In genomic region chr3:87886416-87886815, GRCm38 (mm10) we compare ENCODE assay signal across 8 mouse cellular contexts. TPM values are rescaled to one million over a fixed set of nuclear protein-coding genes. Genes with fewer than 3 reads are reported as not detected.
A peak's percentile ranks its signal among the peaks of the same experiment; 100 is the strongest.
DNase-seq lines count a peak whose midpoint lies in the region; ATAC-seq and TF ChIP-seq lines count a peak whose summit lies in the region.

No protein-coding gene starts in this region.

- peaks cover 4% of the 10 kb centered on the region; the same call in 1 of the 2 replicates for H3K36me3 ChIP-seq in heart, embryonic 10.5 days
- peaks cover 15% of the 10 kb centered on the region for H3K36me3 ChIP-seq in heart, adult 2 months (ENCODE audit: control insufficient read depth, insufficient read depth, low read length)
- H3K36me3 ChIP-seq in C2C12 (ENCODE audit: control insufficient read depth, insufficient read depth) = peaks cover 2% of the 10 kb centered on the region
- H3K36me3 ChIP-seq in forebrain, embryonic 12.5 days (replicated peaks) = peaks cover 8% of the 10 kb centered on the region; the same call in 1 of the 2 replicates
- H3K36me3 ChIP-seq in liver, embryonic 13.5 days = peaks cover 8% of the 10 kb centered on the region

- H3K79me2 ChIP-seq in heart, adult 2 months (replicated peaks; ENCODE audit: control insufficient read depth, insufficient read depth, low read length) = peaks cover 7% of the 10 kb centered on the region
- peaks cover 38% of the 10 kb centered on the region for H3K79me2 ChIP-seq in C2C12 (ENCODE audit: control insufficient read depth, insufficient read depth)

- H3K27me3 ChIP-seq in heart, embryonic 10.5 days (ENCODE audit: insufficient read depth, poor library complexity, severe bottlenecking) = no peaks in the 10 kb centered on the region
- H3K27me3 ChIP-seq in heart, adult 2 months (ENCODE audit: control insufficient read depth, insufficient read depth, low read length) = no peaks in the 10 kb centered on the region
- no peaks in the 10 kb centered on the region for H3K27me3 ChIP-seq in C2C12 (ENCODE audit: control insufficient read depth, insufficient read depth, insufficient read length)
- no peaks in the 10 kb centered on the region for H3K27me3 ChIP-seq in forebrain, embryonic 12.5 days
- no peaks in the 10 kb centered on the region for H3K27me3 ChIP-seq in liver, embryonic 13.5 days

- no peak for TF ChIP-seq EP300 in heart, adult 2 months (IDR thresholded peaks at IDR 0.05; ENCODE audit: insufficient read depth, low read depth, low read length)

- peak overlapping the region; percentile 98 for H3K27ac ChIP-seq in heart, embryonic 10.5 days
- H3K27ac ChIP-seq in heart, adult 2 months = no peak overlapping the region
- H3K27ac ChIP-seq in forebrain, embryonic 12.5 days = no peak overlapping the region
- H3K27ac ChIP-seq in liver, embryonic 13.5 days = peak overlapping the region; percentile 90

- ATAC-seq in forebrain, embryonic 12.5 days (ENCODE audit: low FRiP score) = no peak
- no peak for ATAC-seq in liver, embryonic 13.5 days (ENCODE audit: low read depth)

- intact Hi-C loops in heart, adult 2 months (cut with DNase I) = loop anchor here (1.0 to 2.0 kb wide), 2 partner anchors 32 to 44 kb away; partner anchors contain the start of genes Isg20l2, Mrpl24 and Rrnad1

- 85% methylated on average over 6 of the region's 6 CpGs for WGBS in heart, embryonic 10.5 days
- 83% methylated on average over 6 of the region's 6 CpGs for WGBS in heart, adult 2 months
- WGBS in forebrain, embryonic 12.5 days = 85% methylated on average over 6 of the region's 6 CpGs
- WGBS in liver, embryonic 13.5 days (ENCODE audit: insufficient replicate concordance) = 82% methylated on average over 6 of the region's 6 CpGs

- TF ChIP-seq CTCF in heart, adult 2 months (IDR thresholded peaks at IDR 0.05) = no peak
- TF ChIP-seq CTCF in C2C12 (IDR thresholded peaks at IDR 0.05; ENCODE audit: control insufficient read depth, insufficient read depth, insufficient read length) = no peak

- H3K4me2 ChIP-seq in forebrain, embryonic 12.5 days = peak overlapping the region; percentile 47; the same call in 1 of the 2 replicates
- H3K4me2 ChIP-seq in liver, embryonic 13.5 days = peak overlapping the region; percentile 80

- peaks cover 27% of the 10 kb centered on the region for H3K4me1 ChIP-seq in heart, embryonic 10.5 days
- H3K4me1 ChIP-seq in heart, adult 2 months (ENCODE audit: control insufficient read depth, insufficient read depth, low read length) = peaks cover 8% of the 10 kb centered on the region
- H3K4me1 ChIP-seq in forebrain, embryonic 12.5 days = peaks cover 21% of the 10 kb centered on the region
- H3K4me1 ChIP-seq in liver, embryonic 13.5 days (replicated peaks) = peaks cover 29% of the 10 kb centered on the region

- peaks cover 27% of the 10 kb centered on the region for H3K79me3 ChIP-seq in C2C12 (ENCODE audit: low read depth)

- TF ChIP-seq POLR2A in heart, adult 2 months (IDR thresholded peaks at IDR 0.05; ENCODE audit: insufficient read depth, low read depth, low read length) = no peak

- DNase-seq in heart, embryonic 10.5 days (ENCODE audit: low spot score) = no peak
- no peak for DNase-seq in heart, adult 2 months
- no peak for DNase-seq in liver, embryonic 13.5 days
- no peak for DNase-seq in left cerebral cortex, adult 8-10 months (ENCODE audit: low spot score in 2 of 2)
- DNase-seq in retina, embryonic 14.5 days (ENCODE audit: low spot score) = no peak
- no peak for DNase-seq in right cerebral cortex, postnatal 14 days

- no peak overlapping the region for H3ac ChIP-seq in C2C12 (ENCODE audit: control insufficient read depth, insufficient read length, low read depth)

- no peak overlapping the region for H3K9ac ChIP-seq in heart, adult 2 months (ENCODE audit: low read depth, low read length)
- H3K9ac ChIP-seq in forebrain, embryonic 12.5 days = no peak overlapping the region
- H3K9ac ChIP-seq in liver, embryonic 13.5 days = peak overlapping the region; percentile 44; the same call in 1 of the 2 replicates

- H3K4me3 ChIP-seq in heart, embryonic 10.5 days = peak overlapping the region; percentile 88; the same call in 1 of the 2 replicates
- no peak overlapping the region for H3K4me3 ChIP-seq in heart, adult 2 months
- peak overlapping the region; percentile 25 for H3K4me3 ChIP-seq in C2C12 (ENCODE audit: insufficient read depth, poor library complexity, severe bottlenecking)
- peak overlapping the region; percentile 99 for H3K4me3 ChIP-seq in forebrain, embryonic 12.5 days (replicated peaks)
- peak overlapping the region; percentile 97 for H3K4me3 ChIP-seq in liver, embryonic 13.5 days (replicated peaks)

- H3K9me3 ChIP-seq in heart, embryonic 10.5 days = no peaks in the 10 kb centered on the region
- H3K9me3 ChIP-seq in forebrain, embryonic 12.5 days = no peaks in the 10 kb centered on the region
- H3K9me3 ChIP-seq in liver, embryonic 13.5 days (replicated peaks) = 0 out of 2 replicates have a peak, but pooled peaks cover 3% of the 10 kb centered on the region

TF ChIP-seq in C2C12, 6 proteins besides CTCF, POLR2A, EP300 and RAD21:
- TF ChIP-seq FOSL1 (IDR thresholded peaks at IDR 0.05; ENCODE audit: insufficient read depth, low read length, poor library complexity, severe bottlenecking) = no peak
- TF ChIP-seq MYOD1 (IDR thresholded peaks at IDR 0.05; ENCODE audit: control insufficient read depth, insufficient read length, low read depth) = no peak
- TF ChIP-seq CEBPB (IDR thresholded peaks at IDR 0.05; ENCODE audit: low read depth) = no peak
- TF ChIP-seq USF1 (IDR thresholded peaks at IDR 0.05; ENCODE audit: low read depth) = no peak

RNA-seq across cellular contexts. Expression of gene Prcc, which starts 1.0 kb away (rescaled TPM):
- 11.8 and 13.6 TPM in 2 replicates for polyA plus RNA-seq in heart, embryonic 10.5 days (2016; fragmentation: Nextera tagmentation; extraction: Ambion mirVana)
- 10 to 100 TPM; 46.7 to 50.7 TPM for total RNA-seq in heart, adult 2 months (2021)
- polyA plus RNA-seq in heart, adult 2 months (2012; rRNA removed) = 27.6 and 35.9 TPM in 2 replicates
- polyA plus RNA-seq in C2C12 (2012; fragmentation: generic; extraction: Trizol) = 44.3 TPM
- polyA plus RNA-seq in forebrain, embryonic 12.5 days (2016; fragmentation: Nextera tagmentation; extraction: Ambion mirVana) = 15.8 and 15.9 TPM in 2 replicates
- 7.9 and 9.2 TPM in 2 replicates for polyA plus RNA-seq in liver, embryonic 13.5 days (2015; fragmentation: Nextera tagmentation; extraction: Ambion mirVana)
- 10 to 100 TPM; 57.8 to 60.1 (median 58.8) TPM for total RNA-seq in left cerebral cortex, adult 8-10 months (2022)

RNA-seq across cellular contexts. Expression of gene Hdgf, which starts 19.7 kb away (rescaled TPM):
- polyA plus RNA-seq in heart, embryonic 10.5 days (2016; fragmentation: Nextera tagmentation; extraction: Ambion mirVana) = 182 and 248 TPM in 2 replicates
- 100 to 1,000 TPM; 106 to 125 TPM for total RNA-seq in heart, adult 2 months (2021)
- 61.6 and 99.5 TPM in 2 replicates for polyA plus RNA-seq in heart, adult 2 months (2012; rRNA removed)
- 279 TPM for polyA plus RNA-seq in C2C12 (2012; fragmentation: generic; extraction: Trizol)
- 251 and 295 TPM in 2 replicates for polyA plus RNA-seq in forebrain, embryonic 12.5 days (2016; fragmentation: Nextera tagmentation; extraction: Ambion mirVana)
- polyA plus RNA-seq in liver, embryonic 13.5 days (2015; fragmentation: Nextera tagmentation; extraction: Ambion mirVana) = 263 and 283 TPM in 2 replicates
- 100 to 1,000 TPM; 144 to 158 (median 146) TPM for total RNA-seq in left cerebral cortex, adult 8-10 months (2022)

RNA-seq across cellular contexts. Expression of gene Mrpl24, which starts 32.9 kb away (rescaled TPM):
- polyA plus RNA-seq in heart, embryonic 10.5 days (2016; fragmentation: Nextera tagmentation; extraction: Ambion mirVana) = 64.2 and 71.3 TPM in 2 replicates
- total RNA-seq in heart, adult 2 months (2021) = 10 to 100 TPM; 70.4 to 71.9 TPM
- 53.3 and 88.7 TPM in 2 replicates for polyA plus RNA-seq in heart, adult 2 months (2012; rRNA removed)
- polyA plus RNA-seq in C2C12 (2012; fragmentation: generic; extraction: Trizol) = 69.7 TPM
- polyA plus RNA-seq in forebrain, embryonic 12.5 days (2016; fragmentation: Nextera tagmentation; extraction: Ambion mirVana) = 75.8 and 86.1 TPM in 2 replicates
- 48.7 and 56.5 TPM in 2 replicates for polyA plus RNA-seq in liver, embryonic 13.5 days (2015; fragmentation: Nextera tagmentation; extraction: Ambion mirVana)
- 10 to 100 TPM; 49.9 to 59.6 (median 50.5) TPM for total RNA-seq in left cerebral cortex, adult 8-10 months (2022)

RNA-seq across cellular contexts. Expression of gene Sh2d2a, which starts 39.9 kb away (rescaled TPM):
- polyA plus RNA-seq in heart, embryonic 10.5 days (2016; fragmentation: Nextera tagmentation; extraction: Ambion mirVana) = 0.20 and 0.23 TPM in 2 replicates
- under 1 TPM; 0.05 to 0.27 TPM for total RNA-seq in heart, adult 2 months (2021)
- 0.41 and 0.70 TPM in 2 replicates for polyA plus RNA-seq in heart, adult 2 months (2012; rRNA removed)
- 0.01 TPM for polyA plus RNA-seq in C2C12 (2012; fragmentation: generic; extraction: Trizol)
- not detected in 2 replicates for polyA plus RNA-seq in forebrain, embryonic 12.5 days (2016; fragmentation: Nextera tagmentation; extraction: Ambion mirVana)
- 0.17 TPM in 1 of 2 replicates, not detected in the other for polyA plus RNA-seq in liver, embryonic 13.5 days (2015; fragmentation: Nextera tagmentation; extraction: Ambion mirVana)
- not detected for total RNA-seq in left cerebral cortex, adult 8-10 months (2022)

RNA-seq across cellular contexts. Expression of gene Isg20l2, which starts 43.7 kb away (rescaled TPM):
- polyA plus RNA-seq in heart, embryonic 10.5 days (2016; fragmentation: Nextera tagmentation; extraction: Ambion mirVana) = 39.6 and 55.1 TPM in 2 replicates
- 10 to 100 TPM; 10.6 to 10.9 TPM for total RNA-seq in heart, adult 2 months (2021)
- 6.2 and 10.8 TPM in 2 replicates for polyA plus RNA-seq in heart, adult 2 months (2012; rRNA removed)
- polyA plus RNA-seq in C2C12 (2012; fragmentation: generic; extraction: Trizol) = 25.0 TPM
- polyA plus RNA-seq in forebrain, embryonic 12.5 days (2016; fragmentation: Nextera tagmentation; extraction: Ambion mirVana) = 80.5 and 88.2 TPM in 2 replicates
- polyA plus RNA-seq in liver, embryonic 13.5 days (2015; fragmentation: Nextera tagmentation; extraction: Ambion mirVana) = 31.1 and 38.3 TPM in 2 replicates
- 10 to 100 TPM; 13.8 to 14.5 (median 14.1) TPM for total RNA-seq in left cerebral cortex, adult 8-10 months (2022)

Comparison
In these comparisons a context has a peak if more than half of its experiments do, and no peak if none do; other contexts are left out.
1. H3K27ac ChIP-seq: peak in heart, embryonic 10.5 days (single experiment) and liver, embryonic 13.5 days (single experiment); none in heart, adult 2 months (single experiment) and forebrain, embryonic 12.5 days (single experiment).